Mouse (Mus musculus) embryonic stem cell, embryonic (primary cell): ENCODE measurements around the gene Tceanc.
"Not testable (repeated sequence)": the region's sequence is repeated elsewhere in the genome, so short reads cannot be mapped to it uniquely, and the experiment has no call there.

Source experiments
- CTCF ChIA-PET, 4 experiments: fragments of 300-600 bp in 2 of 4; fragments of 350-600 bp in 2 of 4; sonication (Branson Sonifier 250); formaldehyde crosslinking; loops; one replicate each; lab custom pipeline; 2022; ENCODE audit warnings: inconsistent platforms in 2 of 4; lab: Charles Lee
- POLR2A ChIA-PET, 4 experiments: fragments of 300-600 bp in 2 of 4; fragments of 350-600 bp in 2 of 4; sonication (Branson Sonifier 250); formaldehyde crosslinking; loops; one replicate each; lab custom pipeline; 2022; ENCODE audit warnings: antibody characterized with exemption in 4 of 4, inconsistent platforms in 1 of 4; lab: Charles Lee

Tceanc gene

DNA sequence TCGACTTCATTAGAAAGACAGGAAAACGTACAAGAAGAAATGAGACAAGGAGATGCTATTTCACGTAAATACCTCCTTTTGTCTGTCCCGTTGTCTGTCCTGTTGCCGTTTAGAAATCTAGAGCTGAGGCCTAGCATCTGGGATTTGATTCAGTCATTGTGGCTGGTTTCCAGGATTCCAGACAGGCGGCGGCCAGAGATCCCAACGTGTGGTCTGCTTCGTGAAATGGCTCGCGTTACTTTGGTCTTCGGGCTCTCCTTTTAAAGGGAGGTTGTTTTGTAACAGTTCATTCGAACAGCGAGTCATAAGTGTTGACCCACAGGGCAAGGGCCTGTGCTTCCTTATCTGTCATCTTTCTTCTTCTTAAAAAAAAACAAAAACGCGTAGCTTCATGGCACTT, at the start of gene Tceanc:
Gene Tceanc (minus strand): TSS at position 223 of the 400 bp plus-strand sequence.
- ChIA-PET POLR2A (interaction anchor here in 3 of 4 experiments (0.8 to 1.6 kb wide), 7 partner anchors 8 to 91 kb away, joined by 3 to 7 read pairs (median 3); partner anchors contain the start of genes Ofd1 (in 2 of the 3) and Trappc2 (in 2 of the 3)), CTCF (no interaction called here)

DNA sequence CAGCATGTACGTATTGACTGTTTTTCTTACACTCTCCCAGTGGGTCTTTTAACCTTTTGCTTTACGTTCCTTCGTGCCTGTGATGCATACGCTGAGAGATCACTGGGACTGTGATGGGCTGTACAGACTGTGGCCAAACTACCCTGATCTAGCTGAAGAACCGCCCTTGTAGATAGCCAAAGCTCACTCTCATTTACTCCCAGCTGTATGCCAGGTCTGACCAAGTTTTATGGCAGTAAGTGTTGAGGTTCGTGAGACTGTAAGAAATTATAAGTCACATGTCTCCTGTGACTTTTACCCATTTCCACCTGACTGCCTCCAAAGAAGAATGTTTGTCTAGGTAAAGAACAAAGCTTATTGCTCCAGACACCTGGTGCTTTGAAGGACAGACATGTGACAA, 47.6 kb upstream of the Tceanc start:
- POLR2A ChIA-PET = interaction anchor here in 2 of 4 experiments (0.8 to 1.0 kb wide), 2 partner anchors 32 to 52 kb away, joined by 3 read pairs; no protein-coding TSS in a partner anchor
- CTCF ChIA-PET = no interaction called here

DNA sequence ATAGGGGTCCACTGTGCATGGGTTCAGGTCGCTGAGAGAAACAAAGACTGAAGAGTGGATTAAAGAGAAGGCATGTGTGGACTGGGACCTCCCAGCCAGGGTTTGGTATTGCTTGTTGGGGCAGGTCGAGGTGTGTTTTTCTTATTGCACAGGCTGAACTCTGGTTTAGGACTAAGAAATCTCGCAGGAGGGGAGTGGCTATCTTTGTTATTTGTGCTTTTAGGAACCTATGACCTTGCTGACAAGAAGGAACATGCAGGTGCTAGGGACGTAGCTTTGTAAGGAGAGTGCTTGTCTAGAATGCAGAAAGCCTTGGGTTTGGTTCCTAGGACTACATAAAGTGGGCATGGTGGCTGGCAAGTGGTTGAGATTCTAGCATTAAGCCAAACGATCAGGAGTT, 47.0 kb upstream of the Tceanc start:
- CTCF ChIA-PET = no interaction called here
- POLR2A ChIA-PET = interaction anchor here in 1 of 4 experiments (1.0 kb wide), 1 partner anchor 51 kb away, joined by 3 read pairs; no protein-coding TSS in a partner anchor

DNA sequence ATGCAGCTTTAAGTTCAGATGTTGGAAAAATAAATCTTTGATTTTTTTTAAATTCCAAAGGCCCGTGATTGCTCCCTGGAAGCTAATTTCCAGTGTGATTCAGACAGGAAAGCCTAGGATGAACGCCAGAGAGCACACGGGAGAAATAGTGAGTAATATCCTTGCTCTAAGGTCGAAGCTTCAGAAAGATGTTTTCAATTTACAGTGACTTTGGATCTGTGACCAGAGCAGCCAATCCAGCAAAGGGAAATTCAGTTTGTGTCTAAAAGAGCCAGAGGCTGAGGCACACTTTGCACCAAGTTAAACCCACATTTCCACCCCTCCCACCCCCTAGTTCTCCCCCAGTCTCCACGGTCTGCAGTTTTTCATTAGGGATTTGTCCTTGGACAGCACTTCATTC, 46.5 kb upstream of the Tceanc start:
- POLR2A ChIA-PET = interaction anchor here in 1 of 4 experiments (1.0 kb wide), 1 partner anchor 51 kb away, joined by 3 read pairs; no protein-coding TSS in a partner anchor
- CTCF ChIA-PET = no interaction called here

DNA sequence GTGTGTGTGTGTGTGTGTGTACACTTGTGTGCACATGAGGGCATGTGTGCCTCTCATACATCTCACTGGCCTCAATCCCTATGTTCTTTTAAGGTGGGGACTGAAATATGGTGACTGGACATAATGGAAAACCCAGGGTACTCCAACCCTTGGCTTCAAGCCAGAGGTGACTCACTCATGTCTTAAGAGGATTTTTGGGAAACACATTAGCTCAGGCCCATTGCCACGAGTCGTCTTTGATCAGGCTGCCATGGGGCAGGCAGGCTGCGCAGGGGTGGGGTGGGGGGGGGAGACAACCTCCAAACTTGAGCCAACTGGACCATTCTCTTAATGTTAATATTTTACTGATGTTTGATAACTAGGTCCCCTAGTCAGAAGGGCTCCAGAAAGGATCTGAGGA, 41.0 kb upstream of the Tceanc start:
- ChIA-PET CTCF (no interaction called here), POLR2A (no interaction called here)

DNA sequence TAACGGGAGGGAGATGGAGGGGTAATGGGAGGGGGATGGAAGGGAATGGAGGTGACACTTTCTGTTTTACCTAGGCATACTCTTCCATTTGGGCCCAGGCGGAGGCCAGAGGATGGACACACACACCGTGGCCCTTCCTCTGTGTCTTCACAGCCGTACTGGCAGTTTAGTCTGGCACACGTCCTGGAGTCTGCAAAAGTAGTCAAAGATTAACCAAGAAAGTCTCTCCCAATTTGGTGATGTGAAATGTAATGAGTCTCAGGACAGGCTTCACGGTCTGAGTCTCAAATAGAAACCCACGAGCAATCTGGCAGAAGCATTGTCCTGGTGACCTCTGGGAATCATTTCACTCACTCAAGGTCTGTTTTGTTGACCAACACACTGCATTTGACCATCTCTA, 34.0 kb upstream of the Tceanc start:
- ChIA-PET CTCF (no interaction called here), POLR2A (no interaction called here)

DNA sequence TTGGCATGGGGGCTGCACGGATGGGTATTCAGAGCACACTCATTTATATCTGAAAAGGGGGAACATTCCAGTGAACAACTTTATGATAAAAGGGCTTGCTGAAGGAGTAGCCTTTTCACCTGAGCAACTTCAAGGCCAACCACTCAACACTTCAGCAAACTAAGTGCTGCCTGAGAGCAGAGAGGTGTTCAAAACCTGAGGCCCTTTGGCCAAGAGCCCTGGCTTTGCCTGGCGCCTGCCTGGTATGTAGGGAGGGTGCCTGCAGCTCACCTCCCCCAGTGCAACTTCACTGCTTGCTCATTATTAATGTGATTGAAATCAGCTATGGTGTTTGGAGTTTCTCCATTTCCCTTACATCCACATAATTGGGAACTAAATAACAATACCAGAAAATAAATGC, 28.1 kb upstream of the Tceanc start:
- ChIA-PET CTCF (no interaction called here), POLR2A (interaction anchor here in 2 of 4 experiments (1.0 to 1.2 kb wide), 2 partner anchors 105 to 242 kb away, joined by 3 read pairs; no protein-coding TSS in a partner anchor)

DNA sequence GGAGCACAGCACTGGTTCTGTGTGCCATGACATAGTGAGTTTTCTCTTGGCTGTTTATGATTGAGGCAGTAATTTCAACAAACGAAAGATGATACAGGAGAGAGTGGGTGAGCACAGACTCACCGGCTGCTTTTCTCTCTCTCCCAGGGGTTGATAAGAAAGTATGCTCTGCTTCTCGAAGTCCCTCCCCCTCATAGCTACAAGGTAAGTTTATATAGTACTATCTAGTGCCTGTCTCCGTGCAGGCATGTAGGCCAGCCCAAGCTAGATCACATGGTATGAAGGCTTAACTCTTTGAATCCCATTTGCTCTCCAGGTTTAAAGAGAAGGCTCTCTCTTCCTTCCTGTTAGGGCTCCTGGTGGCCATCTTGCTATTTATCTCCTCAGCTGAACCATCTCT, 16.8 kb upstream of the Tceanc start:
- POLR2A ChIA-PET = interaction anchor here in 1 of 4 experiments (0.9 to 1.9 kb wide), 4 partner anchors 25 to 95 kb away, joined by 3 to 10 read pairs (median 4); partner anchors contain the start of genes Ofd1, Rab9 and Trappc2
- CTCF ChIA-PET = no interaction called here

DNA sequence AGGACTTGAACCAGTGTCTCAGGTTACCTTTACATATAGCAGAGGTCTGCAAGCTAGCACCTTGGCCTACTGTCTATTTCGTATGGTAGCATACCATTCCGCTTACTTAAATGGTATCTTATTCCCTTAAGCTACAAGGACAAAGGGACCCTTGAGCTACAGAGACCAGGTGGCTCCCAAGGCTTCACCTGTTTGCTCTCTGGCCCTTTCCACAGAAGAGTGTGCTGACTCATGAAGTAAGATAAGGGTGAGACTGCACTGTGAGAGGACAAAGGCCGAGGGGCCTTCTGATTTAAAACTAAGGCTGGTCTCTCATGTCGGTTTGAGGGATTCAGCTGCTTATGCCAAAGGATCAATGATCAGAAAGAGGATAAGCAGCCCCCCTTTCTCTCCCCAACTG, 15.1 kb upstream of the Tceanc start:
- CTCF ChIA-PET = no interaction called here
- POLR2A ChIA-PET = interaction anchor here in 2 of 4 experiments (0.7 to 4.6 kb wide), 16 partner anchors 10 to 699 kb away, joined by 3 to 35 read pairs (median 5); partner anchors contain the start of genes Rab9 (in 2 of the 2), Trappc2 (in 2 of the 2), Egfl6 (in 1 of the 2) and Ofd1 (in 1 of the 2)

DNA sequence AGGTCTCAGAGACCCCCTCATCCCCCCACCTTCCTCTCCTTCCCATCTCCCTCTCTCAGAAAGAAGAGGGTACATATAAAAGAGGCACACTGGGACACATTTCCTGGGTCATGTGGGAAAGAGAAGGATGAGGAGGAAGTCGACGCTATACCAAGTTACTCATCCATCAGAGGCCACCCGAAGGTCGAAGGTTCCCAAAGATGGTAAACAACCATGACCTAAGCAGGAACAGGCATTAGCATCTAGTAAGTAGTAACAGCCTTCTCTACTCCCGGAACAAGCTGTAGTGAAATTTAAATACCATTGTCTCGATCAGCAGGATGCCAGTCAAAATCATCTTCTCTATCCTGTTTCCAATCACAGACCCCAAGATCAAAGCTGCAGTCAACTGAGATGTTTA, 13.3 kb upstream of the Tceanc start:
- CTCF ChIA-PET = interaction anchor here in 1 of 4 experiments (0.6 kb wide), 1 partner anchor 1048 kb away, joined by 5 read pairs; no protein-coding TSS in a partner anchor
- POLR2A ChIA-PET = interaction anchor here in 3 of 4 experiments (1.0 to 4.6 kb wide), 15 partner anchors 8 to 677 kb away, joined by 3 to 35 read pairs (median 9); partner anchors contain the start of genes Rab9 (in 2 of the 3), Ofd1 (in 1 of the 3), Tmsb4x (in 1 of the 3) and Trappc2 (in 1 of the 3)

DNA sequence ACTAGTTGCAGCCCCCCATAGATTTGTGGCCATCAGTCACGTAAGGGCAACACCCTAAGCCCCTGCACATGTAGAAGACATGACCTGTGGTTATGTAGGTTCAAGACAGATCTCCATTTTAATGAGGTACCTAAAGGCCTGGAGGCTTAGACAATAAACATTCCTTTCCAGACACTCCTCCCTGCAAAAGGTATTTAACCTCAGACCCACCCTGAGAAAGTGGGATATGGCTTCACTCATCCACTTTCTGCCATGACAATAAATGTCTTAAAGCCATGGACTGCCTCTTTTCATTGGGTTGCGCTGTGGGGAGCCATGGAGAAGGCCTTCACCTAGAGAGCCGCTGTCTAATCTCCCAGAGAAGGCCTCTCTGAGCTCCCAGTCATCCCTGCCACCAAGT, 9.8 kb upstream of the Tceanc start:
- POLR2A ChIA-PET = interaction anchor here in 3 of 4 experiments (1.1 to 3.3 kb wide), 6 partner anchors 9 to 49 kb away, joined by 4 to 19 read pairs (median 6); partner anchors contain the start of gene Rab9 (in 2 of the 3)
- CTCF ChIA-PET = no interaction called here

DNA sequence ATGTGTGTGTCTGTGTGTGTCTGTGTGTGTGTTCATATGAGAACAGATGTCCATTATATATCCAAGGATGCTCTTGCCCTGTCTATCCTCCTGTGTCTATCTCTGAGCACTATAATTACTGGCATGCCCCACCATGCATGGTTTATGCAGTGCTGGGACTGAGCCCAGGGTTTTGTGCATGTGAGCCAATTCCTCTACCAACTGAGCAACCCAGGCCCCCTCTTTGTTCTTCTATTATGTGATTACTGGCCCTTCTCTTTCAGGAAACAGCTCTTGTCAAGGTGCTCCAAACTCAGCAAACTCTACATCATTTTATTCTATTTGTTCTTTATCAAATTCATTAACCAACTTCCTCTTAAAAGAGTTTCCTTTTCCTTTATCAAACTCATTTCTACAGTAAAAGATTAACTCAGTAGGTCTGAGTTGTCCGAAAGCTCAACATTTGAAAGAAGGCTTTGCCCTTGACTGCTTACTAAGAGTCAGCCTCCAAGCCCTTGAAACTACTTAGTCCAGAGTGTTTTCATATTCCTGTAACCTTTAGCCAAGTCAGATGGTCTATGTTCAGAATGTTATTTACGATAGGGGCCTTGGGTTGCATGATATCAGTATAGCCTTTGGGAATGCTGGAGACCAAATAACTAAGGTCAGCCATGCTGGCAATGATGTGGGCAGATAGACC, 7.4 kb upstream of the Tceanc start:
- ChIA-PET POLR2A (interaction anchor here in 2 of 4 experiments (0.6 to 3.3 kb wide), 4 partner anchors 7 to 16 kb away, joined by 3 to 19 read pairs (median 3); partner anchors contain the start of gene Tceanc (in 1 of the 2)), CTCF (no interaction called here)

DNA sequence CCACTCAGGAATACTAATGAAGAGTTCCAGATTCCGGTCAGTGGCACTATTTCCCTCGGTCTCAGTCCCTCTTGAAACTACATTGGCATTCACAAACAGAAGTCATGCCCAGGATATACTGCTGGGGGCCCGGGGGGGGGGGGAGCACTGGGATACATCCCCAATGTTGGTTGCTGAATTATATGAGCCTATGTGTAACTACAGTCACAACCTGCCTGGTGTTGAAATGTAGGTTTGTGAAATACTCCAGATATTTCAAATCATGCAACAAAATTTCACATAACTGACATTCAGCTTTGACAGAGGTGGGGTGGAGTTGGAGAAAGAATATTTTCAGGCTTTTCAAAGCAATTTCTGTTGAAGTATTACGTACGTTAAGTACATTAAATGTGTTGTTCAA, 2.4 kb upstream of the Tceanc start:
- ChIA-PET CTCF (no interaction called here), POLR2A (interaction anchor here in 3 of 4 experiments (0.8 kb wide), 3 partner anchors 10 to 43 kb away, joined by 3 read pairs; no protein-coding TSS in a partner anchor)

DNA sequence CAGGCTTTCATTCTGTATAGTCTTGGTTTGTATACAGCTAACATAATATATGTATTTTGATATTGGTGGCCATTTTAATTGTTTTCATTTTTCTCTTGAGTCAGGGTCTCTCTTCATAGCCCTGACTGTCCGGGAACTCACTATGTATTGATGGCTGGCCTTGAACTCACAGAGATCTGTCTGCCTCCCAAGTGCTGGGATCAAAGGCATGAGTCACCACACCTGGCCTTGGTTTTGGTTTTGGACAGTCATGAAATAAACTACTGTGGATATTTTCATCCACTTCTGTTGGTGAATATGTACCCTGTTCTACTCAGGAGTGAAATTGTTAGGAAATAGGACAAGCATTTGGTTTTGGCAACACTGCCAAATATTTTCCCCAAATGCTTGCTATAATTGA, 1.7 kb downstream of the Tceanc start:
- ChIA-PET CTCF (no interaction called here), POLR2A (interaction anchor here in 2 of 4 experiments (0.9 to 4.9 kb wide), 5 partner anchors 15 to 110 kb away, joined by 3 to 35 read pairs (median 27); partner anchors contain the start of gene Rab9 (in 1 of the 2))

DNA sequence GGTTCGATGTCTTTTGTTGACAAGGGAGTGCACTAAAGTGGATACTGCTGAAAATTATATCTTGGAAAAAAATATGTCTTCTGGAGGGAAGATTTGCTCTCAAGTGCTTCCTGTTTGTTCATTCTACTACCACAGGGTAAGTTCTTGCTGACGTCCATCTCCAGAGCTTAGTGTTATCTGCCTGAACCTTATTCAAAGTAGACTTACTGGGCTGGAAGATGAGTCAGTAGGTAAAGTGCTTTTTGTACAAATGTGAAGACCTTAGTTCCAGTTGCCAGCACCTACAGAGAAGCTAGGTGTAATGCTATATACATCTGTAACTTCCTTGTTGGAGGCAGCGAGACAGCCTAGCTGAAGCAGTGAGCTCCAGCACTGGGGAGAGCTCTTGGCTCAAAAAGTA, 2.4 kb downstream of the Tceanc start:
- ChIA-PET POLR2A (interaction anchor here in 2 of 4 experiments (0.9 to 4.9 kb wide), 9 partner anchors 12 to 111 kb away, joined by 3 to 35 read pairs (median 11); partner anchors contain the start of genes Ofd1 (in 1 of the 2), Rab9 (in 1 of the 2) and Trappc2 (in 1 of the 2)), CTCF (no interaction called here)

DNA sequence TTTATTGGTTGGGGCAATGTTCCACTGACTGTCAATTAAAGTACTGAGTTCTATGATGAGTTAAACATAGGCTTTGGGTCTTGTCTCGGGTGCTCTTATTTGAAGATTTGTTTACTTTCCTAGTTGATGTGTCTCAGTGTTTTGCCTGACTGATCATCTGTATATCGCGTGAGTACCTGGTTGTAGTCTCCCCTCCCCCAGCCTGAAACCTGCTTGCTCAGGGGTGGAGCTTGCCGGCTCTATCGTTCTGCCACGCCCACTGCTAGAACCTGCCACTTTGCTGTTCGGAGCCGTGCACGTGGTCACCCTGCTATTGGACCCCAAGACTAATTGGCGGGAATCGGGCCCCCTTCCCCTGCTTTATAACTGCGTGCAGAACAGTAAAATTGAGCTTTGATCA, 4.3 kb downstream of the Tceanc start:
- POLR2A ChIA-PET = interaction anchor here (0.6 to 4.9 kb wide), 19 partner anchors 12 to 344 kb away, joined by 3 to 35 read pairs (median 8); partner anchors contain the start of genes Rab9 (in 3 of the 4), Ofd1 (in 2 of the 4), Trappc2 (in 2 of the 4) and Gemin8 (in 1 of the 4)
- CTCF ChIA-PET = not testable (repeated sequence)

DNA sequence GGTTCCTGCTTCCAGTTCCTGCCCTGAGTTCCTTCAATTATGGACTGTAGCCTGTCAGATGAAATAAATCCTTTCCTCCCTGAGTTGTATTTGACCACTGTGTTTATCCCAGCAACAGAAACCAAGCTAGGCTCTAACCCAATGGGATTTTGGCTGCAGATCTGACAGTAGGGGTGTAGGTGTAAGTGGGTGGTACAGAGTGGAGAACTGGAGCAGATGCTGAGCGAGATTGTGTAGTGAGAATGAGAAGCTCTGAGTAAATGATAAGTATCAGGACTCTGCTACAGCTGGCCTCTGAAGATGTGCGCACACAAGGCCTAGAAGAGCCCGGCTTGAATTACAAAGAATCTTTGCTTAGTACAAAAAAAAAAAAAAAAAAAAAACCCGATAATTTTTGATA, 6.3 kb downstream of the Tceanc start:
- POLR2A ChIA-PET = interaction anchor here (0.5 to 4.9 kb wide), 11 partner anchors 11 to 108 kb away, joined by 3 to 27 read pairs (median 5); partner anchors contain the start of genes Trappc2 (in 3 of the 4), Ofd1 (in 2 of the 4) and Rab9 (in 2 of the 4)
- CTCF ChIA-PET = interaction anchor here in 1 of 4 experiments (1.0 kb wide), 1 partner anchor 33 kb away, joined by 3 read pairs; the partner anchor contains the start of gene Rab9

DNA sequence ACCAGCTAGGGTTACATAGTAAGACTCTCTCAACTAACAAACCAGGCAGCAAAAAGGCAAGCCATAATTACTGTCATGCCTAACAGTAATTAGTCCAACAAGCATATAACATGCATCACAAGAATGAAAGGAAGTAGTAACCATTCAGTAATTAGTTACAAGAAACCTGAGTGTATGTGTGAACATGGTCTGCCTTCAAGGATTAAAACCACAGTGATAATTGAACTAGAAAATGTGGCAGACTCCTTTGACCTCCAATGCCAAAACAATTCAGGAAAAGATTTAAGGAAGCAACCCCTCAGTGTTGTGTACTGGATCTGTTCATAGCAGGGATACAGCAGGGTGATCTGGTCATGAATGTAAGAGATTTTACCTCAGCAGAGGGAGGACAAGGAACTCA, 7.3 kb downstream of the Tceanc start:
- ChIA-PET POLR2A (interaction anchor here in 3 of 4 experiments (0.6 to 4.0 kb wide), 31 partner anchors 8 to 1634 kb away, joined by 3 to 29 read pairs (median 5); partner anchors contain the start of genes Rab9 (in 3 of the 3), Ofd1 (in 2 of the 3), Trappc2 (in 2 of the 3) and Tceanc (in 1 of the 3)), CTCF (no interaction called here)
